Mouse (Mus musculus) CH12F3 (cell line): ENCODE results near the gene Ifngr2.

ENCODE experiments used
- in situ Hi-C: fragments of 300-500 bp; cut with MboI; formaldehyde crosslinking; loops from 2 replicates; pipeline ENCODE4 v1.14.3; 2020; ENCODE audit warnings: low sequenced_read_pairs

The Ifngr2 gene

GRCm38 (mm10) chr16:91564580-91565291 lies 17.9 kb downstream of the Ifngr2 start:
- in situ Hi-C loops = no loop called here

DNA sequence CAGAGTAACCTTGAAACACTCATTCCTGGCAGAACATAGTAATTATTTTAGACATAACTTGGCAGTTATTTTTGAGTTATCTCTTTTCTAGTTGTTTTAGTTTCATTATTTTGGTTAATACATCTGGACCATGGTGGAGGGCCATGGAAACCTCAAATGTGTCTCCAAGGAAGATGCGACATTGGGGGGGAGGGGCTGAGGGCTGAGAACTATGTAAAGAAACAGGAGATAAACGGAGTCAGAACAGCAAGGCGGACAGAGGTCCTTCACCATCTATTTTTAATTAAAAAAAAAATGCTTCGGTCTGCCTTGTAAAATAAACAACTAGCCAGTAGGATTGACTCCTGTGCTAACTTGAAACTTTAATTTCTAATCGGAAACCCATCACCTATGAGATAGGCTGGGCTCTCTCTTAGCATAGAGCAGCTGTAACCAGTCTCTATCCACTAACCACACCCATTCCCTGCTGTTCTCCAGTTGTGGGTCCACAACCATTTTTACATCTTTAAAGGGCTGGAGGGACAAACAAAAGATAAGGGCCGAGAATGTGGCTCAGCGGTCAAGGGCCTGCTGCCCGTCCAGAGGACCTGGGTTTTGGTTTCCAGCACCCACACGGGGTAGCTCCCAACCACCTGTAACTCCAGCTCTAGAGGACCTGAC lies 18.6 kb downstream of the Ifngr2 start:
- in situ Hi-C loops = no loop called here

GRCm38 (mm10) chr16:91566002-91566401 lies 19.1 kb downstream of the Ifngr2 start:
- in situ Hi-C loops = no loop called here

DNA sequence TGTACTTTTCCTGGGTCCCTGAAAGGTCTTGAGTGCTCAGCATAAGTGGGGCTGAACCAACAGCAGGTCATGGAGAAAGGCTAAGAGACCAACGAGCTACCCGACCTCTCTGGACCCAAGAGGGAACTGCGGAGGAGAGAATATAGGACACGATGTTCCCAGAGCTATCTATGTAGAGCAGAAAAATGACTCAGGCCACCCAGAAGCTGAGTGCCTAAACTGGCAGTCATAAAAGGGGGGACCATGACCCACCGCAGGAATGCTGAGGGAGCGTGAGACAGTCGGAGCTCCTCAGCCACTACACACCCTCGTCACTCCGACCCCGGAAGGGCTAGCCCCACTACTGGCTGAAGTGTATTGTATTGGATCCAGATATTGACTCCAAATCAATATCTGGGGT lies 22.1 kb downstream of the Ifngr2 start:
- in situ Hi-C loops = no loop called here

- in situ Hi-C loops = no loop called here
These were observed 24.2 kb downstream of the Ifngr2 start for GRCm38 (mm10) chr16:91571105-91571504.

DNA sequence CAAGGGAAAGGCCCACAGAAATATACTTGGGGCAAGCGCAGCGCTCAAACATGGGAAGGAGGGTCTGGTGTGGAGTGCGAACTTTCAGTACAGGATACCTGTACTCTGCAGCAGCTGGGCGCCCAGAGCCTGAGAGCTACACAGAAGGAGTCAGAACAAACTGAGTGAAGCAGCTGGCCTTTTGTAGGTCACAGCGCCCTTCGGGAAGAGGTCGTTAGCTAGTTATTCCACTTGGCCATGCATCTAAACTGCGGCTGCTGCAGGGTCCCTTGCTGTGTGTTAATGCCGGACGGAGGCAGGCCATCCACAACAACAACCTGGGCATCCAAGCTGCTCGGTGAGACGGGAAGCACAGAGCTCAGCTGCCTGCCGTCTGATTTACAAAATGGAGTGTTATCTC lies 28.3 kb downstream of the Ifngr2 start:
- in situ Hi-C loops = loop anchor here (25.0 kb wide), 1 partner anchor 213 kb away; the partner anchor contains the start of gene Ifnar2

GRCm38 (mm10) chr16:91578980-91579720 lies 32.3 kb downstream of the Ifngr2 start:
- in situ Hi-C loops = loop anchor here (25.0 kb wide), 1 partner anchor 217 kb away; the partner anchor contains the start of gene Ifnar2

- in situ Hi-C loops = loop anchor here (10.0 to 25.0 kb wide), 2 partner anchors 68 to 220 kb away; partner anchors contain the start of gene Ifnar2
These were observed 35.4 kb downstream of the Ifngr2 start for GRCm38 (mm10) chr16:91582307-91582706.

DNA sequence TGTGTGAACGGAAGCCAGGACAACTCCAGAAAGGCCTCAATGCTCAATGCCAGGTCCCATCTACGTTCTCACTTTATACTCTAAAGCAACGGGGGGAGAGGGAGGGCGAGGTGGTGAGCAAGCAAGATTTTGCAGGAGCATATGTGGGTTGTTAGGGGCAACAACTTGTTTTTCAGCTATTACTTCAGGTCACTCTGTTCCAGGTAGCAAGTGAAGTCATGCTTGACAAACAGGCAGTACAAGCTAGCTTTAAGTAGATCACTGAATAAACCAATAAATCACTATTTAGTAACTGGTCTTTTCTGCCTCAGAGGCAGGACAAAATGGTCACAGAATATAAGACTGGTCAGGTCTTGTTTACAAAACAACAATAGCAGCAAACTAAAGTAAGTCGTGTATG lies 38.7 kb downstream of the Ifngr2 start:
- in situ Hi-C loops = loop anchor here (10.0 to 25.0 kb wide), 2 partner anchors 71 to 223 kb away; partner anchors contain the start of gene Ifnar2

DNA sequence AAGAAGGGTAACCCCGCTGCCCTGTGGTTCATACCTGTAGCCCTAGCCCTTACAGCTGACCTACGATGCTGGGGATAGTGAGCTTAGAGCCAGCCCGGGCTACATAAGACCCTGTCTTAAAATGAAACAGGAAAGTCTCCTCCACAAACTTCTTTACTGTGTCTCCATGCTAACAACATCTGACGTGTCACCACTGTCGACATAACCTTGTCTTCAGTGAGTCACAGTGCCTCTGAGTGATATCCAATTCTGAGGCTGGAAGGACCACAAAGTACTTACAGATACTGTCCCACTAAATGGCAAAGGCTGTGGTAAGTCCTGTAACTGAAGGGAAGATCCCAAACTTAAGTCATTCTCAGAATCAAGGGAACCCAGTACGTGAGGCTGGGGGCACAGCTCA lies 39.4 kb downstream of the Ifngr2 start:
- in situ Hi-C loops = loop anchor here (10.0 to 25.0 kb wide), 2 partner anchors 71 to 224 kb away; partner anchors contain the start of gene Ifnar2

GRCm38 (mm10) chr16:91587730-91588453 lies 41.0 kb downstream of the Ifngr2 start:
- in situ Hi-C loops = loop anchor here (10.0 to 25.0 kb wide), 2 partner anchors 73 to 226 kb away; partner anchors contain the start of gene Ifnar2

GRCm38 (mm10) chr16:91588703-91589102 lies 41.8 kb downstream of the Ifngr2 start:
- in situ Hi-C loops = loop anchor here (10.0 to 25.0 kb wide), 2 partner anchors 74 to 226 kb away; partner anchors contain the start of gene Ifnar2

GRCm38 (mm10) chr16:91592162-91592561 lies 45.3 kb downstream of the Ifngr2 start:
- in situ Hi-C loops = loop anchor here (25.0 kb wide), 1 partner anchor 230 kb away; the partner anchor contains the start of gene Ifnar2

- in situ Hi-C loops = loop anchor here (25.0 kb wide), 1 partner anchor 231 kb away; the partner anchor contains the start of gene Ifnar2
These were observed 46.4 kb downstream of the Ifngr2 start for GRCm38 (mm10) chr16:91593262-91593661.

- in situ Hi-C loops = loop anchor here (25.0 kb wide), 1 partner anchor 233 kb away; the partner anchor contains the start of gene Ifnar2
These were observed 48.2 kb downstream of the Ifngr2 start for GRCm38 (mm10) chr16:91595076-91595475.

GRCm38 (mm10) chr16:91596397-91596778 lies 49.5 kb downstream of the Ifngr2 start:
- in situ Hi-C loops = loop anchor here (25.0 kb wide), 1 partner anchor 234 kb away; the partner anchor contains the start of gene Ifnar2

GRCm38 (mm10) chr16:91596779-91597671 lies 50.2 kb downstream of the Ifngr2 start:
- in situ Hi-C loops = loop anchor here (25.0 kb wide), 1 partner anchor 235 kb away; the partner anchor contains the start of gene Ifnar2

GRCm38 (mm10) chr16:91597672-91598010 lies 50.8 kb downstream of the Ifngr2 start, which contains the start of gene Tmem50b:
Gene Tmem50b, minus strand, starts transcription at chr16:91597800.
- in situ Hi-C loops = loop anchor here (25.0 kb wide), 1 partner anchor 235 kb away; the partner anchor contains the start of gene Ifnar2

- in situ Hi-C loops = loop anchor here (25.0 kb wide), 1 partner anchor 237 kb away; the partner anchor contains the start of gene Ifnar2
These were observed 52.4 kb downstream of the Ifngr2 start for GRCm38 (mm10) chr16:91599242-91599641.
